Mouse (Mus musculus) bone marrow macrophage, adult 2 months (primary cell): ENCODE measurements around the gene Sh3rf1.

Source experiments
- CTCF ChIP-seq: IDR thresholded peaks from 2 replicates; pipeline ENCODE4 v1.5.1; 2012; ENCODE audit warnings: low read depth, mild to moderate bottlenecking, low read length, moderate library complexity
- POLR2A ChIP-seq: IDR thresholded peaks from 2 replicates; pipeline ENCODE4 v1.6.1; 2012; ENCODE audit warnings: mild to moderate bottlenecking, low read depth, low read length, borderline replicate concordance

DNA sequence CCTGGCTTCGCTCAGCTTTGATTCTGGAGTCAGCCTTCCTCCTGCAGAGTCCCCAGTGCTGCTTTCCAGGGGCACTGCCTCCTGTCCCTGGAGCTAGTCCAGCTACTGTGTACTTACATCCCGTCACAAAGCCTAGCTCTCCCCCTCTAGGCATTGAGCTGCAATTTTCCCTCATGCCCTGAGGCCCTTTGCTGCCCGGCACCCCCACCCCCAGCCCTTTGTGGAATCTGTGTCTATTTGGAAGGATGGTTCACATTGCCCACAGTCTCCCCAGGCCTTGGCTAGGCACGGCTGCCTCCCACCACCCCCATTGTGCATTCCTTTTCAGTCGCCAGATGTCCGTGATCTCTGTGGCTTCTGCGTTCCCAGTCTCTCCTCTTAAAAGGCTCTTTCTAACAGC is 163.0 kb downstream of the Sh3rf1 start:
- TF ChIP-seq POLR2A: no peak
- no peak for TF ChIP-seq CTCF
